Mouse (Mus musculus) embryonic facial prominence, embryonic 13.5 days (tissue): Measurements from ENCODE around the gene Ctnnd2. TPM values are rescaled to one million over a fixed set of nuclear protein-coding genes. Genes with fewer than 3 reads are reported as not detected.

ENCODE experiments used
- ATAC-seq: fragments of 200-750 bp; cut with Nextera tagmentation; 2 replicates; pipeline ENCODE4 v1.8.0; 2017; ENCODE audit warnings: low read depth; ENCODE audit not compliant: insufficient number of reproducible peaks, insufficient read depth, low FRiP score, low TSS enrichment
- H3K27ac ChIP-seq: fragments of 300-500 bp; sonication (generic); 2 replicates; pipeline ENCODE4 v1.5.1; 2015; ENCODE audit warnings: moderate library complexity, mild to moderate bottlenecking, inconsistent platforms
- H3K27me3 ChIP-seq: fragments of 300-500 bp; sonication (generic); 2 replicates; pipeline ENCODE4 v1.6.1; 2015; ENCODE audit warnings: mild to moderate bottlenecking, inconsistent platforms
- H3K36me3 ChIP-seq: fragments of 300-500 bp; sonication (generic); 2 replicates; pipeline ENCODE4 v1.6.1; 2015; ENCODE audit warnings: mild to moderate bottlenecking, inconsistent platforms
- H3K4me1 ChIP-seq: fragments of 300-500 bp; sonication (generic); 2 replicates; pipeline ENCODE4 v1.6.1; 2015; ENCODE audit warnings: inconsistent platforms
- H3K4me2 ChIP-seq: fragments of 300-500 bp; sonication (generic); 2 replicates; pipeline ENCODE4 v1.6.1; 2015; ENCODE audit warnings: moderate library complexity, mild to moderate bottlenecking, inconsistent platforms
- H3K4me3 ChIP-seq: fragments of 300-500 bp; sonication (generic); 2 replicates; pipeline ENCODE4 v1.5.1; 2015; ENCODE audit warnings: mild to moderate bottlenecking, inconsistent platforms
- H3K9ac ChIP-seq: fragments of 300-500 bp; sonication (generic); 2 replicates; pipeline ENCODE4 v1.6.1; 2015; ENCODE audit warnings: mild to moderate bottlenecking, inconsistent platforms
- H3K9me3 ChIP-seq: fragments of 300-500 bp; sonication (generic); 2 replicates; pipeline ENCODE4 v1.6.1; 2016; ENCODE audit warnings: inconsistent platforms
- WGBS: fragments of 180-500 bp; shearing (Covaris S2); methylation state at CpG from one replicate; pipeline ENCODE4 v1.1.7; 2015; ENCODE audit warnings: mixed read lengths; 5-methylcytosine and 5-hydroxymethylcytosine counted together
- polyA plus RNA-seq: library from polyadenylated mRNA; unstranded; fragments of >200 nt; fragmentation: Nextera tagmentation; extraction: Ambion mirVana; gene quantifications from 2 replicates; pipeline ENCODE4 v1.2.1, GENCODE M21; 2015

Gene Ctnnd2
- polyA plus RNA-seq, 1 experiment from 2014 or later: 8.2 TPM

- 85% methylated on average over 2 of the region's 2 CpGs for WGBS
- H3K4me2 ChIP-seq: no peak overlapping the region
- H3K36me3 ChIP-seq: no peaks in the 10 kb centered on the region
- H3K9ac ChIP-seq: no peak overlapping the region
- ATAC-seq: no peak
- no peaks in the 10 kb centered on the region for H3K9me3 ChIP-seq
- no peak overlapping the region for H3K4me3 ChIP-seq
- no peaks in the 10 kb centered on the region for H3K27me3 ChIP-seq
- H3K27ac ChIP-seq: no peak overlapping the region
- no peaks in the 10 kb centered on the region for H3K4me1 ChIP-seq
Measured at GRCm38 (mm10) chr15:30553910-30554406, 381.6 kb downstream of the Ctnnd2 start.

- WGBS: 87% methylated on average over 2 of the region's 2 CpGs
- Histone ChIP-seq H3K4me2 (no peak overlapping the region), H3K27ac (no peak overlapping the region), H3K9ac (no peak overlapping the region), H3K4me3 (no peak overlapping the region), H3K9me3 (no peaks in the 10 kb centered on the region), H3K4me1 (no peaks in the 10 kb centered on the region), H3K27me3 (no peaks in the 10 kb centered on the region), H3K36me3 (no peaks in the 10 kb centered on the region)
- no peak for ATAC-seq
Measured at GRCm38 (mm10) chr15:30555787-30556186, 383.4 kb downstream of the Ctnnd2 start.

DNA sequence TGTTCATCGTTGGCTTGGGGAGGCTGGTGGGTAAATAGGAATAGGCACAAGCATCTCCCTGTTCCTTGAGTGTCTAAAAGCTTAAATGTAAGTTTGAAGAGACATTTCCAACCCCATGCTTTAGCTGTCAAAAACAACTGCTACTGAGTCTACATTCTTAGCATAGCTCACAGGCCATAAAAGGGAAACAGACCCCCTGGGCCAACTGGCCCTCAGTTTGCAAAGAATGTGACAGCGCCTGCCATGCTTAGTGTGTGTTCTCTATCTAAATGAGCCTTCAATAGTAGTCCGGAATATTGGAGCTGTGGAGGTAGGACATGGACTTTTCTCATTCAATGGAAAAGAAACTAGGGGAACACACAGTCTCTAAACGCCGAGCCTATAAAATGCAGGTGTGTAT is 390.0 kb downstream of the Ctnnd2 start:
- no peaks in the 10 kb centered on the region for H3K36me3 ChIP-seq
- H3K4me3 ChIP-seq: no peak overlapping the region
- no peak overlapping the region for H3K27ac ChIP-seq
- 77% methylated on average over 5 of the region's 5 CpGs for WGBS
- no peak for ATAC-seq
- no peaks in the 10 kb centered on the region for H3K9me3 ChIP-seq
- no peaks in the 10 kb centered on the region for H3K4me1 ChIP-seq
- H3K27me3 ChIP-seq: no peaks in the 10 kb centered on the region
- no peak overlapping the region for H3K4me2 ChIP-seq
- H3K9ac ChIP-seq: no peak overlapping the region

DNA sequence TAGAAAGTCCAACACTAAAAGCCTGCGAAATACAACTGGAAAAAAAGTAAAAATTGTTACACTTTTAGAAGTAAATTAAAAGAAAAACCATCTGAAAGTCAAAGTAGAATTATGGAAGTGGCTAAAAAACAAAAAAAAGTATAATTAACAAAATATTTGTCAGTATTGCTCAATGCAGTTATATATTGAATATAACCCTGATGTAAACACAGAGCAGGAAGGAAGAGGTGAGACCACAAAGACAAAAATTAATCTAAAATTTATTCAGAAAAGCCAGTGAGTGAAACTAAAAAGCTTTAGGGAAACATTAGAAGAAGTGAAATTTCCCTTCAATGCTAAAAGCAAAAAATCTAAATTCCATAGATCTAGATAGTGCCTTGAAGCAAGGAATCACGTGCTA is 392.2 kb downstream of the Ctnnd2 start:
- no peak overlapping the region for H3K4me3 ChIP-seq
- no peak for ATAC-seq
- no peak overlapping the region for H3K4me2 ChIP-seq
- H3K27ac ChIP-seq: no peak overlapping the region
- 79% methylated on average over 2 of the region's 2 CpGs for WGBS
- H3K9me3 ChIP-seq: no peaks in the 10 kb centered on the region
- H3K27me3 ChIP-seq: no peaks in the 10 kb centered on the region
- no peaks in the 10 kb centered on the region for H3K36me3 ChIP-seq
- no peak overlapping the region for H3K9ac ChIP-seq
- H3K4me1 ChIP-seq: no peaks in the 10 kb centered on the region

DNA sequence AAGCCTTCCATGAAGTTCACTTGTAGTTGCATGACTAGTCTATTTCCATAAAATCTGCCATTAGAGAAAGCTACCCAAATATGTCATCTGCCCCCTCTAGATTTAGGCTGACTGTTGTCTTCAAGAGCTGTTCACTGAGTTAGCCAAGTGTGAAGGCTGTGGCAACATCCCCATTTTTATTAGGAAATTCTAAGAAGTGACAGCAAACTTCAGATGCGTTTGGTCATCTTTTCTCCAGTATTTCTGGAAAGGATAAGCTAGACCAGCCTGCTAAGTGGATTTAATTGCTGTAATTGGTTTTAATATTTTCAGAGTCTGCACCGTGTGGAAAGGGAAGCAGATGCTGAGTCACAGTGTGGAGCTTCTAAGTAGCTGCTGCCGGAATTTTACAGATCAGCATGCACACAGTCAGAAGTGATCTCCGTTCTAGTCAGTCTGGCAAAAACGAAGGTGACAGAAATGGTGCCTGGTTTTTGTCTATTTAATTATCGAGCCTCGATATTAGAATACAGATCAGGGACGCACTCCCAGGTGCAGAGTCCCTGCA is 397.9 kb downstream of the Ctnnd2 start:
- ATAC-seq: no peak
- Histone ChIP-seq H3K9me3 (no peaks in the 10 kb centered on the region), H3K27me3 (no peaks in the 10 kb centered on the region), H3K9ac (no peak overlapping the region), H3K4me3 (no peak overlapping the region), H3K27ac (no peak overlapping the region), H3K4me2 (no peak overlapping the region), H3K4me1 (no peaks in the 10 kb centered on the region), H3K36me3 (no peaks in the 10 kb centered on the region)
- 54% methylated on average over 8 of the region's 8 CpGs for WGBS

- 67% methylated on average over 5 of the region's 5 CpGs for WGBS
- Histone ChIP-seq H3K36me3 (no peaks in the 10 kb centered on the region), H3K27ac (no peak overlapping the region), H3K4me1 (no peaks in the 10 kb centered on the region), H3K27me3 (no peaks in the 10 kb centered on the region), H3K4me3 (no peak overlapping the region), H3K9me3 (no peaks in the 10 kb centered on the region), H3K4me2 (no peak overlapping the region), H3K9ac (no peak overlapping the region)
- no peak for ATAC-seq
Measured at GRCm38 (mm10) chr15:30587446-30587845, 415.1 kb downstream of the Ctnnd2 start.

GRCm38 (mm10) chr15:30590865-30591264 is 418.5 kb downstream of the Ctnnd2 start:
- Histone ChIP-seq H3K27ac (no peak overlapping the region), H3K9me3 (no peaks in the 10 kb centered on the region), H3K4me3 (no peak overlapping the region), H3K9ac (no peak overlapping the region), H3K36me3 (no peaks in the 10 kb centered on the region), H3K27me3 (no peaks in the 10 kb centered on the region), H3K4me1 (no peaks in the 10 kb centered on the region), H3K4me2 (no peak overlapping the region)
- no peak for ATAC-seq
- WGBS: 90% methylated on average over 6 of the region's 6 CpGs

- no peak for ATAC-seq
- Histone ChIP-seq H3K27me3 (no peaks in the 10 kb centered on the region), H3K27ac (no peak overlapping the region), H3K36me3 (no peaks in the 10 kb centered on the region), H3K4me2 (no peak overlapping the region), H3K4me1 (no peaks in the 10 kb centered on the region), H3K9ac (no peak overlapping the region), H3K4me3 (no peak overlapping the region), H3K9me3 (no peaks in the 10 kb centered on the region; the same call in 1 of the 2 replicates)
- WGBS: 67% methylated on average over 1 of the region's 1 CpGs
Measured at GRCm38 (mm10) chr15:30595507-30595906, 423.1 kb downstream of the Ctnnd2 start.

DNA sequence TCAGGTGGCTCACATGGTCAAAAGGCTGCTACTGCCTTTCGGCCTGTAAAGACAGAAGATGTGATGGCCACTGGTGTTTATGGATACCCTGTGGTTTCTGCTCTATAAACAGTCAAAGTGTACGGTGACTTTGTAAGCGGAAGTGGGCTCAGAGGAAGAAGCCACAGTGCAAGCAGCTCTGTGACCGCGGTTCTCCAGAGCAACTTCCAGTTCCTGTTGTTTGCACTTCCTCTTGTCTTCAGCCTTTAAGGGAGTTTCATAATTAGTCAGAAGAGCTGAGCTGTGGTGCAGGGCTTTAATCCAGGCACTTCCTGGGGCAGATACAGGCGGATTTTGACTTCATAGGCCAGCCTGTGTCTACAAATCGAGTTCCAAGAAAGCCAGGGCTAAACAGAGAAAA is 438.2 kb downstream of the Ctnnd2 start:
- no peak for ATAC-seq
- H3K4me3 ChIP-seq: no peak overlapping the region
- WGBS: 83% methylated on average over 7 of the region's 7 CpGs

GRCm38 (mm10) chr15:30615451-30615850 is 443.1 kb downstream of the Ctnnd2 start:
- WGBS: 37% methylated on average over 7 of the region's 7 CpGs
- Histone ChIP-seq H3K9ac (no peak overlapping the region), H3K9me3 (no peaks in the 10 kb centered on the region), H3K4me1 (0 out of 2 replicates have a peak, but pooled peaks cover 3% of the 10 kb centered on the region), H3K4me2 (no peak overlapping the region), H3K27me3 (no peaks in the 10 kb centered on the region), H3K27ac (no peak overlapping the region), H3K36me3 (no peaks in the 10 kb centered on the region), H3K4me3 (no peak overlapping the region)
- no peak for ATAC-seq

More for the DNA sequence above, 438.2 kb downstream of the Ctnnd2 start:
- Histone ChIP-seq H3K27me3 (no peaks in the 10 kb centered on the region), H3K36me3 (no peaks in the 10 kb centered on the region), H3K27ac (no peak overlapping the region), H3K4me1 (0 out of 2 replicates have a peak, but pooled peaks cover 3% of the 10 kb centered on the region), H3K9me3 (no peaks in the 10 kb centered on the region), H3K9ac (no peak overlapping the region), H3K4me2 (no peak overlapping the region)

DNA sequence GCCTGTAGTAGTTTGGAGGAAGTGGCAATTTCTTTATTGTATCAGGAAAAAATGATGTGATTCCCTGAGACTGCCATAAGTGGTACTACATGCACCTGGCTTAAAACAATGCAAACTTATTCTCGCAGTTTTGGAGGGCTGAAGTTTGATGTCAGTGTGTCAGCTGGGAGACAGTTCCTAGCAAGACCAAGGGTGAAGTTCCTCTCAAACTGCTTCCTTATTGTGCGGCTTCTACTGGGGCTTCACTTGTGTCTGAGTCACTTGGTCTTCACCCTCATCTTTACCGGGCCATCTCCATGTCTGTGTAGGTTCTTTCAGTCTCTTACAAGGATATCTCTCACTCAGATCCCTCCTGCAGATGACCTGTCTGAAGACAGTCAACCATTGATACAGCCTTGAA is 444.5 kb downstream of the Ctnnd2 start:
- H3K27ac ChIP-seq: no peak overlapping the region
- no peak overlapping the region for H3K9ac ChIP-seq
- no peaks in the 10 kb centered on the region for H3K27me3 ChIP-seq
- no peaks in the 10 kb centered on the region for H3K9me3 ChIP-seq
- no peak overlapping the region for H3K4me2 ChIP-seq
- H3K4me1 ChIP-seq: 0 out of 2 replicates have a peak, but pooled peaks cover 3% of the 10 kb centered on the region
- no peaks in the 10 kb centered on the region for H3K36me3 ChIP-seq
- 90% methylated on average over 3 of the region's 3 CpGs for WGBS
- ATAC-seq: no peak
- no peak overlapping the region for H3K4me3 ChIP-seq

DNA sequence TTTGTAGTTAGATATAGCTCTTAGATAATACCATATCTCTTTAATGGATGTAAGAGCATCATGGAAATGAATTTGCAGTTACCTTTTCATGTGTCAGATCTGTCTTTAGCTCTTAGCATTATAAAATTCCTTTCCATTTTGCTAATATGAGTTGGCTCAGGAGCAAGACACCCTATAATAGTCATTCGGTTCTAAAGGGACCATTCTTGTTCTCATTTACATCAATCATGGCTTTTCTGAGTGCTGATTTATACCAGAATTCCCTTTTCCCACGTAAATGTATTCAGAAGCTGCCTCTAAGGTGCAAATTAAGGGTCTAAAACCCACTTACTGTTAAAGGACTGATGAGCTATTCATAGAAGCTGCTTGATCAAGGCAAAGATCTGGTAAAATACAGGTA is 445.5 kb downstream of the Ctnnd2 start:
- H3K4me1 ChIP-seq: 0 out of 2 replicates have a peak, but pooled peaks cover 3% of the 10 kb centered on the region
- no peak overlapping the region for H3K27ac ChIP-seq
- H3K4me2 ChIP-seq: no peak overlapping the region
- H3K36me3 ChIP-seq: no peaks in the 10 kb centered on the region
- H3K4me3 ChIP-seq: no peak overlapping the region
- no peak for ATAC-seq
- 72% methylated on average over 2 of the region's 2 CpGs for WGBS
- no peaks in the 10 kb centered on the region for H3K9me3 ChIP-seq
- H3K9ac ChIP-seq: no peak overlapping the region
- no peaks in the 10 kb centered on the region for H3K27me3 ChIP-seq
